In the genomic region with DNA sequence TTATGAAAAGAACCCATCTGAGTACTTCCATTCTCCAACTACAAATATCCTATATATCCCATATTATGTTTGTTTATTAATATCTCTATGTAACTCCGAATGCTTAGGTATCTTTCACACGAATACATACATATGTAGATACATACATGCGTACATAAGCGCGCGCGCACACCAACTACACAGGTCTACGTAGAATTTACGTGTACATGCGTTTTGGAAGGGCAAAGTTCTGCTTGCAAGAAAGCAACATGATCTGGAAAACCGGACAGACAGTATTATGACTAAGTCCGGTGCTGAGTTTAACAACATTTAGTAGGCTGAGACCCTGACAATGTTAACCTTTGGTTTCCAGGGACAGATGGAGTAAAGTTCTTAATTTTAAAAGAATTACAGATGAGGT, we compare ENCODE assay signal across 11 mouse cellular contexts. TPM values are rescaled to one million over a fixed set of nuclear protein-coding genes. Genes with fewer than 3 reads are reported as not detected.
DNase-seq lines count a peak whose midpoint lies in the region; ATAC-seq lines count a peak whose summit lies in the region.
"Had no signal": no experiment of that assay in that cellular context is flagged by ENCODE, and none has a peak within 500 bp of the region (broad histone marks: within the 10 kb centered on the region; RNA-seq: fewer than 3 reads in every experiment).

No protein-coding gene starts in this region.

- peaks cover 53% of the 10 kb centered on the region for H3K27me3 ChIP-seq in heart, embryonic 15.5 days
- H3K27me3 ChIP-seq in hindbrain, embryonic 16.5 days (replicated peaks; ENCODE audit: control insufficient read depth, insufficient read depth, low read length): peaks cover 10% of the 10 kb centered on the region
- peaks cover 48% of the 10 kb centered on the region for H3K27me3 ChIP-seq in liver, embryonic 11.5 days (replicated peaks; ENCODE audit: control insufficient read depth, insufficient read depth, low read length)

- peaks cover 17% of the 10 kb centered on the region; the same call in 1 of the 2 replicates for H3K4me1 ChIP-seq in heart, embryonic 15.5 days (replicated peaks)
- peaks cover 9% of the 10 kb centered on the region for H3K4me1 ChIP-seq in hindbrain, embryonic 16.5 days (ENCODE audit: control insufficient read depth, insufficient read depth, low read depth, low read length)
- H3K4me1 ChIP-seq in liver, embryonic 11.5 days (replicated peaks; ENCODE audit: control insufficient read depth, insufficient read depth, low read length): no peaks in the 10 kb centered on the region

- ATAC-seq in heart, embryonic 15.5 days (replicated peaks; ENCODE audit: insufficient number of reproducible peaks, insufficient read depth, low FRiP score, low read depth): no peak
- ATAC-seq in hindbrain, embryonic 16.5 days: no peak
- ATAC-seq in liver, embryonic 11.5 days (replicated peaks; ENCODE audit: low FRiP score): no peak

- 9% methylated on average over 12 of the region's 12 CpGs for WGBS in heart, embryonic 15.5 days
- WGBS in hindbrain, embryonic 16.5 days: 5% methylated on average over 12 of the region's 12 CpGs
- WGBS in liver, embryonic 11.5 days: 5% methylated on average over 12 of the region's 12 CpGs

- no peaks in the 10 kb centered on the region for H3K9me3 ChIP-seq in heart, embryonic 15.5 days (replicated peaks)
- no peaks in the 10 kb centered on the region for H3K9me3 ChIP-seq in hindbrain, embryonic 16.5 days (ENCODE audit: control insufficient read depth, low read length)
- no peaks in the 10 kb centered on the region for H3K9me3 ChIP-seq in liver, embryonic 11.5 days (ENCODE audit: control insufficient read depth, low read length)

- DNase-seq in heart, postnatal 10 days: no peak
- DNase-seq in embryo, embryonic 10 days (ENCODE audit: low spot score): peak; percentile 36
- peak; percentile 27 for DNase-seq in neural tube, embryonic 10.5 days (ENCODE audit: extremely low spot score, low spot score)
- DNase-seq in Muller cell, postnatal 12 days (ENCODE audit: inconsistent ontology term): no peak
- no peak for DNase-seq in liver, embryonic 11.5 days (ENCODE audit: low spot score)
- DNase-seq in layer of hippocampus, postnatal 14 days (ENCODE audit: low spot score in 2 of 2): no peak
- DNase-seq: adrenal gland, postnatal 36 days; thymus, postnatal 25 days had no signal

- H3K36me3 ChIP-seq in heart, embryonic 15.5 days: no peaks in the 10 kb centered on the region
- H3K36me3 ChIP-seq in hindbrain, embryonic 16.5 days (ENCODE audit: control insufficient read depth, insufficient read depth, low read length): no peaks in the 10 kb centered on the region
- H3K36me3 ChIP-seq in liver, embryonic 11.5 days (ENCODE audit: control insufficient read depth, insufficient read depth, low read length): no peaks in the 10 kb centered on the region

- H3K9ac ChIP-seq in heart, embryonic 15.5 days: no peak overlapping the region
- no peak overlapping the region for H3K9ac ChIP-seq in hindbrain, embryonic 16.5 days (ENCODE audit: low read depth, low read length)
- H3K9ac ChIP-seq in liver, embryonic 11.5 days (ENCODE audit: low read depth, low read length): no peak overlapping the region

- 0 out of 2 replicates have a peak overlapping the region, but pooled peaks have one; percentile 13 for H3K4me3 ChIP-seq in heart, embryonic 15.5 days
- peak overlapping the region; percentile 9 for H3K4me3 ChIP-seq in hindbrain, embryonic 16.5 days (ENCODE audit: low read length)
- no peak overlapping the region for H3K4me3 ChIP-seq in liver, embryonic 11.5 days (ENCODE audit: low read depth, low read length)

- intact Hi-C loops in heart, postnatal 10 days (cut with DNase I): no loop called here

- H3K4me2 ChIP-seq in heart, embryonic 15.5 days: peak overlapping the region; percentile 100
- H3K4me2 ChIP-seq in hindbrain, embryonic 16.5 days (ENCODE audit: low read length): no peak overlapping the region
- no peak overlapping the region for H3K4me2 ChIP-seq in liver, embryonic 11.5 days

- no peak overlapping the region for H3K27ac ChIP-seq in heart, embryonic 15.5 days
- no peak overlapping the region for H3K27ac ChIP-seq in hindbrain, embryonic 16.5 days (ENCODE audit: low read depth, low read length)
- H3K27ac ChIP-seq in liver, embryonic 11.5 days (ENCODE audit: low read depth, low read length): no peak overlapping the region

RNA-seq across cellular contexts. Expression of a gene that starts 1.2 kb away (rescaled TPM):
- 0.38 and 0.43 TPM in 2 replicates for polyA plus RNA-seq in heart, embryonic 15.5 days (2015; fragmentation: Nextera tagmentation; extraction: Ambion mirVana)
- not detected for total RNA-seq in heart, postnatal 10 days (2021)
- 2.2 and 2.9 TPM in 2 replicates for polyA plus RNA-seq in hindbrain, embryonic 16.5 days (2015; fragmentation: Nextera tagmentation; extraction: Ambion mirVana)
- 2.3 and 2.8 TPM in 2 replicates for polyA plus RNA-seq in liver, embryonic 11.5 days (2014; fragmentation: Nextera tagmentation; extraction: Ambion mirVana)
- 1 to 10 TPM; 4.4 to 5.6 TPM for total RNA-seq in layer of hippocampus, postnatal 14 days (2021)
- total RNA-seq: adrenal gland, postnatal 36 days; hematopoietic stem cell, adult 5-6 weeks had no signal

Comparison
In these comparisons a context has a peak if more than half of its experiments do, and no peak if none do; other contexts are left out.
1. DNase-seq: peak in embryo, embryonic 10 days (single experiment) and neural tube, embryonic 10.5 days (single experiment); none in heart, postnatal 10 days (0 of 2), Muller cell, postnatal 12 days (single experiment), liver, embryonic 11.5 days (single experiment) and layer of hippocampus, postnatal 14 days (0 of 2).